Mouse (Mus musculus): ENCODE data around the gene Mgat4d. TPM values are rescaled to one million over a fixed set of nuclear protein-coding genes. Genes with fewer than 3 reads are reported as not detected.
"Not testable (repeated sequence)": the region's sequence is repeated elsewhere in the genome, so short reads cannot be mapped to it uniquely, and the experiment has no call there.

The Mgat4d gene
- total RNA-seq (2021) = not detected
- long read RNA-seq, experiment 1 = 0 reads
- long read RNA-seq, experiment 2 = 0 reads

DNA sequence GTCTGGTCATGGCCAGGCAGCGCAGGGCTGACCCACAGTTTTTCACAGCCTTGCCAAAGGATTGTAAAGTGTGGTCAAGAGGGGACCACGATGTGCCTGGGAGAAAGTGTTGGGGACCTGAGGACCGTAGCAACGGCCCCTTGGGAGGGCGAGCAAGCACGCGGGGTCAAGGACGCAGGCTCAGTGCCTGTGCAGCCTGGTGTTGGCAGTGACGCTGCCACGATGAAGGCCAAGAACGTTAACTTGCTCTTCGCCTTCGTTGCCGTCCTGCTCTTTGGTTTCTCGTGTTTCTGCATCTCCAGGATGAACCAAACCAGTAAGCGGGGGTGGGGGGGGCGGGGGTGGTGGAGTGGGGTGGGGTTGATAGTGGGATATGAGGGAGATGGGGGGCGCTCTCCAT lies at the start of gene Mgat4d:
TSS of gene Mgat4d (plus strand) at position 209 of the 400 bp plus-strand sequence.
- no peak for TF ChIP-seq CTCF (IDR thresholded peaks at IDR 0.05)
- no peak within 1 kb of the TSS for H3K4me3 ChIP-seq
- intact Hi-C loops (cut with DNase I) = no loop called here

DNA sequence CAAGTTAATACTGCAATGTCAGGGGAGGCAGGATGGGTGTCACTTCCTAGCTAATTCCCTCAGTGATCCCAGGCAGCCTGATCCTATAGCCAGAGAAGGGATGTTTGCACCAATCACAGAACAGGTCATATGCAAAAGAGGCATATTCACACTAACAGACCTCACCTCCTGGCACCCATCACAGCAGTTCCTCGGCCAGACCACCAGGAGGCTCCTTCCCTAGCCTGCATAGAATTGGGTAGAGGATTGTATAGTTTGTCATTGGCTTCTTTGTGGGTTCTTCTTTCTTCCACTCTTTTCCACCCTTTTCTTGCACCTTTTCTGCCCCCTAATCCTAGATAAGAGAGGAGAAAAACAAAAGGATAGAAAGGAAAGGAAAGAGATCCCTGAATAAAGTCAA lies 48.1 kb upstream of the Mgat4d start:
- TF ChIP-seq CTCF (IDR thresholded peaks at IDR 0.05) = peak; percentile 55
- peak; percentile 24 for DNase-seq
- Histone ChIP-seq H3K27ac (no peak overlapping the region), H3K4me3 (no peak overlapping the region)
- intact Hi-C loops (cut with DNase I) = no loop called here

More for the DNA sequence above, at the start of gene Mgat4d:
- DNase-seq = no peak
- no peak within 1 kb of the TSS for H3K27ac ChIP-seq

DNA sequence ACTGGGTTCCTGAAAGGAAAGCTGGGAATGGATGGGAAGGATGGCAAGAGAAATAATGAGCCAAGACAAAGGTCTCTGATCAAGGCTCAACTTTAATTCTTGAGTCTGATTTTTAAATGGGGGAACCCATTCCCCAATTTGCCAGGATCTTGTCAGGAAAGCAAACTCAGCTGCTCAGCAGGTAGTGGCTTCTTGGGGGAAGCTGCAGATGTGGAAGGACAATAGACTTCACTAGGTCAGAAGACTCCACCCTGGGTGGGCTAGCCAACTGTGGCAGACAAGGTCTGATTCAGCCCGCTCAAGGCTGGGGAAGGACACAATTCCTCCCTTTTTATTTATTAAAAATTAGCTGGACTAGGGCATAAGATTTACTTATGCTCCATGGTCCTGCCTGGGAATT lies 43.3 kb upstream of the Mgat4d start:
- TF ChIP-seq CTCF (IDR thresholded peaks at IDR 0.05) = no peak
- DNase-seq = no peak
- H3K27ac ChIP-seq = no peak overlapping the region
- H3K4me3 ChIP-seq = no peak overlapping the region
- intact Hi-C loops (cut with DNase I) = no loop called here

GRCm38 (mm10) chr8:83309836-83310235 lies 38.4 kb upstream of the Mgat4d start:
- Histone ChIP-seq H3K27ac (no peak overlapping the region), H3K4me3 (no peak overlapping the region)
- intact Hi-C loops (cut with DNase I) = no loop called here
- no peak for DNase-seq
- no peak for TF ChIP-seq CTCF (IDR thresholded peaks at IDR 0.05)

DNA sequence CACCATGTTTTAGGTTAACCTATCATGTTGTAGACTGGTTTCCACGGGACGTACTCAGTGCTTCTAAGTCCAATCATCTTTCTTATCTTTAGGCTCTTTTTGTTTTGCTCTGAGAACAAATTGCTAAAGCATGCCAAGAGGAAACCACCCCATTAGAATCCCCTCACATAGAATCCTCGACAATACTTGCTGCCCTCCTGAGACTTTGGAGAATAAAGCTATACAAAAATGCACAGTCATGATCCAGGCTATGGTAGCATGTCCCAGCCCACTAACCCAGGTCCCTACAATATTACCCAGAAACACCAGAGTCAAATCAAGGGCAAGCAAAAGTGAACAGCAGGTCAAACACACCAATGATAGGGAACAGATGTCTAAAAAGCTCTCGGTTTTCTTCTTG lies 33.2 kb upstream of the Mgat4d start:
- H3K4me3 ChIP-seq; H3K27ac ChIP-seq; intact Hi-C loops (cut with DNase I); DNase-seq: not testable (repeated sequence)

- no peak overlapping the region for H3K4me3 ChIP-seq
- no peak overlapping the region for H3K27ac ChIP-seq
- DNase-seq = no peak
- no peak for TF ChIP-seq CTCF (IDR thresholded peaks at IDR 0.05)
- intact Hi-C loops (cut with DNase I) = no loop called here
These were observed 32.6 kb upstream of the Mgat4d start for GRCm38 (mm10) chr8:83315691-83316090.

DNA sequence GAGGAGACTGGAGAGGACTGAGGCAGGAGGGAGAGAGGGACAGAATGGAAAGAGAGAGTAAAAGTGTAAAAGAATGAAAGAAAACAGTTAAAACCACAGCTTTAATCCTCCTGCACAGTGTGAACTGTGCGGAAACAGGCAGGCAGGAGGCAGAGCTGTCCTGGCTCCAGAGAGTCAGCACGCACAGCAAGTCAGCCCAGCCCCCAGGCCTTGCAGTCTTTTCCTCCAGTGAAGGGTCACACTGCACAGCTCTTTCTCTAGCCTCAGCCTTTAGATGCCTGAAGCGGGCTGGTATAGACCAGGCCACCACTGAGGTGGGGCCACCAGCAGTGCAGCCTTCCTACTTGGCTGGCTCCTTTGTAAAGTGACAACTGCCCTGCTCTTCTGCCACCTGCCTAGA lies 27.7 kb upstream of the Mgat4d start:
- H3K4me3 ChIP-seq = no peak overlapping the region
- intact Hi-C loops (cut with DNase I) = no loop called here
- no peak for TF ChIP-seq CTCF (IDR thresholded peaks at IDR 0.05)
- no peak for DNase-seq
- H3K27ac ChIP-seq = no peak overlapping the region

GRCm38 (mm10) chr8:83322374-83322773 lies 25.9 kb upstream of the Mgat4d start:
- intact Hi-C loops (cut with DNase I) = no loop called here
- no peak for DNase-seq
- no peak for TF ChIP-seq CTCF (IDR thresholded peaks at IDR 0.05)
- Histone ChIP-seq H3K4me3 (no peak overlapping the region), H3K27ac (no peak overlapping the region)

DNA sequence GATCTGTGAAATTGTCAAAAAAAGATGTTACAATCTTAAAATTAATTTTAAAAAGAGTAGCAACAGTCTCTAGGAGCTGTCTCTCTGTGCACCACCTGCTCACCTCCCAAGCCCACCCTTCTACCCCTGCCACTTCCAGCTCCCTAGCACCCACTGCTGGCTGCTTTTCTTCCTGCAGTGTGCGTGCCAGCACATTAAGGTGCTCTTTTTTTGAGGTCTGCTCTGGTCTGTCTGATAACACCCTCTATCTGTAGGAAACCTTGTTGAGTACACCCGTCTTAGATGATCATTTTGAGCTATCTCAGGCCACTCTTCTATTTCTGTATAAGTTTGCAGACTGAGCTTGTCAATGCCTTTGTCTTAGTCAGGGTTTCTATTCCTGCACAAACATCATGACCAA lies 25.2 kb upstream of the Mgat4d start:
- TF ChIP-seq CTCF (IDR thresholded peaks at IDR 0.05) = peak; percentile 25; the same call in 1 of the 2 replicates
- no peak overlapping the region for H3K27ac ChIP-seq
- H3K4me3 ChIP-seq = no peak overlapping the region
- intact Hi-C loops (cut with DNase I) = no loop called here
- DNase-seq = no peak

GRCm38 (mm10) chr8:83327889-83328288 lies 20.4 kb upstream of the Mgat4d start:
- DNase-seq = no peak
- no peak overlapping the region for H3K27ac ChIP-seq
- intact Hi-C loops (cut with DNase I) = no loop called here
- no peak overlapping the region for H3K4me3 ChIP-seq
- no peak for TF ChIP-seq CTCF (IDR thresholded peaks at IDR 0.05)

DNA sequence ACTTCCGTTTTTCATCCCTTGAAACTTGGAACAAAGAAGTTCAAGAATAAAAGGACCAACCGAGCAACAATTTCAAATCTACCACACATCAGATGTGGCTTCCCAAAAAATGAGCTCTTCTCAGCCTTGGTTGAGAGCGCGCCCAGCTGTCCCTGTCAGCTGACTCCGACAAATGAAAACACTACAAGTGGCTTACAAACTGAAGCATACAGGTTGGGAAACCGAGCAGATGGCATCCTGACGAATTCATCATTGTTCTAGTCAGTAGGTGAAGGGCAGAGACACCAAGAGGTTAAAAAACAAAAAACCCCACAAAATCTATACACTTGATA lies 16.7 kb upstream of the Mgat4d start:
- H3K4me3 ChIP-seq = peak overlapping the region; percentile 100
- H3K27ac ChIP-seq = peak overlapping the region; percentile 91
- TF ChIP-seq CTCF (IDR thresholded peaks at IDR 0.05) = no peak
- DNase-seq = peak; percentile 34
- intact Hi-C loops (cut with DNase I) = loop anchor here (5.0 kb wide), 1 partner anchor 111 kb away; no protein-coding TSS in a partner anchor

GRCm38 (mm10) chr8:83331899-83332697 lies 16.2 kb upstream of the Mgat4d start, which contains the start of gene Elmod2:
Gene Elmod2, minus strand, starts transcription at chr8:83332486.
- Histone ChIP-seq H3K27ac (peak within 1 kb of the TSS; percentile 91), H3K4me3 (peak within 1 kb of the TSS; percentile 100)
- intact Hi-C loops (cut with DNase I) = loop anchor here (5.0 kb wide), 1 partner anchor 110 kb away; no protein-coding TSS in a partner anchor
- DNase-seq = peak; percentile 99
- no peak for TF ChIP-seq CTCF (IDR thresholded peaks at IDR 0.05)

GRCm38 (mm10) chr8:83332864-83333263 lies 15.4 kb upstream of the Mgat4d start:
- Histone ChIP-seq H3K27ac (peak overlapping the region; percentile 91), H3K4me3 (peak overlapping the region; percentile 100)
- no peak for DNase-seq
- no peak for TF ChIP-seq CTCF (IDR thresholded peaks at IDR 0.05)
- intact Hi-C loops (cut with DNase I) = loop anchor here (5.0 kb wide), 1 partner anchor 109 kb away; no protein-coding TSS in a partner anchor

GRCm38 (mm10) chr8:83342076-83342475 lies 6.2 kb upstream of the Mgat4d start:
- Histone ChIP-seq H3K27ac (no peak overlapping the region), H3K4me3 (no peak overlapping the region)
- DNase-seq = no peak
- intact Hi-C loops (cut with DNase I) = loop anchor here (2.0 to 5.0 kb wide), 2 partner anchors 79 to 240 kb away; no protein-coding TSS in a partner anchor
- no peak for TF ChIP-seq CTCF (IDR thresholded peaks at IDR 0.05)

All from gastrocnemius, adult 2 months (tissue).